Mouse (Mus musculus) heart, embryonic 15.5 days (tissue): ENCODE measurements at regions not wholly inside any gene's neighbourhood (a gene's known extent, or its start where the extent isn't known, plus 50 kb on each side); places are given as distances from the start of the nearest gene placed in this dataset.

Experiments
- ATAC-seq: fragments of 200-750 bp; cut with Nextera tagmentation; replicated peaks from 2 replicates; pipeline ENCODE4 v1.8.0; 2017; ENCODE audit warnings: low read depth, moderate TSS enrichment; ENCODE audit not compliant: insufficient number of reproducible peaks, insufficient read depth, low FRiP score
- H3K27ac ChIP-seq: fragments of 300-500 bp; sonication (generic); 2 replicates; pipeline ENCODE4 v1.5.1; 2015; ENCODE audit warnings: mild to moderate bottlenecking, inconsistent platforms
- H3K27me3 ChIP-seq: fragments of 300-500 bp; sonication (generic); 2 replicates; pipeline ENCODE4 v1.6.1; 2015; ENCODE audit warnings: inconsistent platforms
- H3K36me3 ChIP-seq: fragments of 300-500 bp; sonication (generic); 2 replicates; pipeline ENCODE4 v1.6.1; 2015; ENCODE audit warnings: mild to moderate bottlenecking, inconsistent platforms
- H3K4me1 ChIP-seq: fragments of 300-500 bp; sonication (generic); replicated peaks from 2 replicates; pipeline ENCODE4 v1.6.1; 2015; ENCODE audit warnings: inconsistent platforms
- H3K4me2 ChIP-seq: fragments of 300-500 bp; sonication (generic); 2 replicates; pipeline ENCODE4 v1.6.1; 2015; ENCODE audit warnings: inconsistent platforms, mild to moderate bottlenecking, moderate library complexity
- H3K4me3 ChIP-seq: fragments of 300-500 bp; sonication (generic); 2 replicates; pipeline ENCODE4 v1.5.1; 2015; ENCODE audit warnings: mild to moderate bottlenecking, inconsistent platforms
- H3K9ac ChIP-seq: fragments of 300-500 bp; sonication (generic); 2 replicates; pipeline ENCODE4 v1.6.1; 2015; ENCODE audit warnings: mild to moderate bottlenecking, inconsistent platforms
- H3K9me3 ChIP-seq: fragments of 300-500 bp; sonication (generic); replicated peaks from 2 replicates; pipeline ENCODE4 v1.6.1; 2016; ENCODE audit warnings: inconsistent platforms
- whole genome bisulfite sequencing: fragments of 180-500 bp; shearing (Covaris S2); methylation state at CpG from one replicate; pipeline ENCODE4 v1.1.7; 2015; ENCODE audit warnings: mixed read lengths; 5-methylcytosine and 5-hydroxymethylcytosine counted together

GRCm38 (mm10) chr8:125341606-125342005 lies 228.0 kb downstream of the Sipa1l2 start:
- no peak overlapping the region for H3K4me2 ChIP-seq
- H3K9me3 ChIP-seq: no peaks in the 10 kb centered on the region
- no peaks in the 10 kb centered on the region for H3K36me3 ChIP-seq
- WGBS: 52% methylated on average over 4 of the region's 4 CpGs
- no peak overlapping the region for H3K9ac ChIP-seq
- no peak for ATAC-seq
- peaks cover 62% of the 10 kb centered on the region for H3K4me1 ChIP-seq
- H3K4me3 ChIP-seq: no peak overlapping the region
- H3K27me3 ChIP-seq: no peaks in the 10 kb centered on the region
- peak overlapping the region; percentile 82 for H3K27ac ChIP-seq

DNA sequence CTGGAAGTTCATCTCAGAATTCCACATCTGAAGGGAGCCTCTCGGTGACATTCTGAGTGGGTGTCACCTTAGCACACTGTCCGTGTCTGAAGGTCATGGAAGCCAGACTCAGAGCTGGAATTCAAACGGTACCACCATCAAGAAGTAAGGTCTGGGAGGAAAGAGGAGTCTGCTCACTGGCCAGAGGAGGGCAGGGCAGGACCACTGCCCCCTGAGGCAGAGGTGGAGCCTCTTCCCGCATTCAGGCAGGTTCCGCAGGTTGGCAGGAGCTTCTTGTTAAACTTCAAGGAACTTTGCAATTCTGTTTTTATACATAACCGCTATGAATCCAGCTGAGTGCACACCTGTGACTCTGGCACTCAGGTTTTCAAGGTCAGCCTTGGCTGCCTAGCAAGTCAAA lies 231.4 kb downstream of the Sipa1l2 start:
- no peaks in the 10 kb centered on the region for H3K9me3 ChIP-seq
- no peak overlapping the region for H3K4me2 ChIP-seq
- no peak overlapping the region for H3K9ac ChIP-seq
- peak overlapping the region; percentile 35 for H3K27ac ChIP-seq
- no peaks in the 10 kb centered on the region for H3K27me3 ChIP-seq
- 0 out of 2 replicates have a peak, but pooled peaks have one; percentile 44 for ATAC-seq
- H3K4me3 ChIP-seq: no peak overlapping the region
- WGBS: 24% methylated on average over 6 of the region's 6 CpGs
- H3K4me1 ChIP-seq: peaks cover 40% of the 10 kb centered on the region
- no peaks in the 10 kb centered on the region for H3K36me3 ChIP-seq

DNA sequence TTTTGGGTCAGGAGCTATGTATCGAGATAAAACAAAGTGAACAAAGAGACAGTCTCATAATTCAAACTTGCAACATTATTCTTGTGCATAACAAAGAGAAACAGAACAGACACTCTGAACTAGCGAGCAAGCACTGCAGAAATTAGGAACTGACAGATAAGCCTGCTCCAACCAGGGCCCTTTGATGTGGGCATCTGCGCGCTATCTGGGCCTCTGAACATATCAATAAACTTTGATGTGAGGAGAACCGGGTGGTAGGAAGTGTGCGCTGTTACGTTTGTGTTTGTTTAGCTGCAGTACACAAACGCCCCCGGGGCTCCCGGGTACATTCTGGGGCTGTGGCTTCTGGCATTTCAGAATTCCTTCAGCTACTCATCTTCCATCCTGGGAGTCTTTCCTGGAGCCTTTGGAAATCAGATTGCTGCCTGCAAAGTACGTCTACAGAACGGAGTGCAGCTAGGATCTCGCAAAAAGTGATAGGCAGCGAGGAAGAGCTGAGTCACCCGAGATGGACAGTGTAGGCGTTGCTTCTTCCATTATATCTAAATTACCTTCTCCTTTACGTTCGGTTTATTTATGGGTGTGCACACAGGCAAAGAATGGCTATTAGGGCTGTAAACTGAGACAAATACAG lies 232.0 kb downstream of the Sipa1l2 start:
- H3K4me2 ChIP-seq: peak overlapping the region; percentile 16; the same call in 1 of the 2 replicates
- H3K36me3 ChIP-seq: no peaks in the 10 kb centered on the region
- no peaks in the 10 kb centered on the region for H3K27me3 ChIP-seq
- H3K4me1 ChIP-seq: peaks cover 36% of the 10 kb centered on the region
- 22% methylated on average over 18 of the region's 18 CpGs for WGBS
- 0 out of 2 replicates have a peak overlapping the region, but pooled peaks have one; percentile 12 for H3K9ac ChIP-seq
- no peaks in the 10 kb centered on the region for H3K9me3 ChIP-seq
- no peak overlapping the region for H3K4me3 ChIP-seq
- peak overlapping the region; percentile 35 for H3K27ac ChIP-seq
- no peak for ATAC-seq

GRCm38 (mm10) chr8:125336799-125337198 lies 232.8 kb downstream of the Sipa1l2 start:
- WGBS: 42% methylated on average over 3 of the region's 3 CpGs
- Histone ChIP-seq H3K9ac (no peak overlapping the region), H3K36me3 (no peaks in the 10 kb centered on the region), H3K27me3 (no peaks in the 10 kb centered on the region), H3K4me1 (peaks cover 29% of the 10 kb centered on the region), H3K4me3 (no peak overlapping the region), H3K27ac (no peak overlapping the region), H3K9me3 (no peaks in the 10 kb centered on the region), H3K4me2 (no peak overlapping the region)
- ATAC-seq: no peak

DNA sequence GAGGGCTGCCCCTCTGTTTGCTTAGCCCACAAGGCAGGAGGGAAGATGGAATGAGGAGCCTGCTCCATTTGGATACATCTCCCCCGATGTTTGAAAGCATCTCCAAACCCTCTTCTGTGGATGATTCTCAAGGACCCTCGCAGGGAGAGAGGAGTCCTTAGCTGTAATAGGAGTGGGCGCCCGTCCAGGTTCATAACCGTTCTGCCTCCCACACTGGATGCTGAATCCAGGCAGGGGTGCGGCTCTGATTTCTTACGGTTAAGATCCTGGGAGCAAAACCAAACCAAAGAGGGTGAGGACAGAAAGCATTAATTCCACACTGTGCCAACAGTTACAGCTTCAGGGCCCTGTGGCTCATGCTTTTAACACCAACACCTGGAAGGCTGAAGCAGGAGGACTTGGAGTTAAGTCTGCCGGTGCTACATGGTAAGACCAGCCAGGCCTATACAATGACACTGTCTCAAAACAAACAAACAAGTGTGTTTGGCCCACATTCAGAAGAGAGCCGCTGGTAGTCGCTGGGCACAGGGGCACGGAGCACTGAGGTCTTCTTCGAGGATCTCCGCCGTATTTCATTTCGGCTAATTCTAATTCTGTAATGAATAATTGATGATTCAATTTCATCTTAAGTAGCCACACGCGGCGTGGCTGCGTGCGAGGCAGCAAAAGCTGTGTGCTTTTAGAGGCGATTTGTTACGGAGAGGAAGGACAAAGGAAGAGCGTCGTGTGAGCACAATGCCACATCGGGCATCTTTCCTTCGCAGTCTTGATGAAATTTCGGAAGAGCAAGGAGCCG lies 233.8 kb downstream of the Sipa1l2 start:
- no peak overlapping the region for H3K4me3 ChIP-seq
- peaks cover 33% of the 10 kb centered on the region for H3K4me1 ChIP-seq
- H3K27me3 ChIP-seq: no peaks in the 10 kb centered on the region
- ATAC-seq: no peak
- H3K9me3 ChIP-seq: no peaks in the 10 kb centered on the region
- H3K36me3 ChIP-seq: no peaks in the 10 kb centered on the region
- 79% methylated on average over 28 of the region's 28 CpGs for WGBS
- H3K27ac ChIP-seq: no peak overlapping the region
- H3K4me2 ChIP-seq: no peak overlapping the region
- H3K9ac ChIP-seq: no peak overlapping the region

- H3K36me3 ChIP-seq: no peaks in the 10 kb centered on the region
Observed at GRCm38 (mm10) chr8:125335171-125335570, 234.4 kb downstream of the Sipa1l2 start.

GRCm38 (mm10) chr8:125330638-125331037 lies 239.0 kb downstream of the Sipa1l2 start:
- ATAC-seq: peak; percentile 42; the same call in 1 of the 2 replicates
- Histone ChIP-seq H3K4me1 (peaks cover 50% of the 10 kb centered on the region), H3K9ac (no peak overlapping the region), H3K27me3 (no peaks in the 10 kb centered on the region), H3K4me3 (no peak overlapping the region), H3K36me3 (no peaks in the 10 kb centered on the region), H3K27ac (peak overlapping the region; percentile 58), H3K4me2 (no peak overlapping the region), H3K9me3 (no peaks in the 10 kb centered on the region)
- 29% methylated on average over 6 of the region's 6 CpGs for WGBS

More at GRCm38 (mm10) chr8:125335171-125335570, 234.4 kb downstream of the Sipa1l2 start:
- no peak for ATAC-seq
- 54% methylated on average over 6 of the region's 6 CpGs for WGBS
- Histone ChIP-seq H3K27ac (no peak overlapping the region), H3K4me3 (no peak overlapping the region), H3K27me3 (no peaks in the 10 kb centered on the region), H3K4me1 (peaks cover 39% of the 10 kb centered on the region), H3K9ac (no peak overlapping the region), H3K9me3 (no peaks in the 10 kb centered on the region), H3K4me2 (no peak overlapping the region)

DNA sequence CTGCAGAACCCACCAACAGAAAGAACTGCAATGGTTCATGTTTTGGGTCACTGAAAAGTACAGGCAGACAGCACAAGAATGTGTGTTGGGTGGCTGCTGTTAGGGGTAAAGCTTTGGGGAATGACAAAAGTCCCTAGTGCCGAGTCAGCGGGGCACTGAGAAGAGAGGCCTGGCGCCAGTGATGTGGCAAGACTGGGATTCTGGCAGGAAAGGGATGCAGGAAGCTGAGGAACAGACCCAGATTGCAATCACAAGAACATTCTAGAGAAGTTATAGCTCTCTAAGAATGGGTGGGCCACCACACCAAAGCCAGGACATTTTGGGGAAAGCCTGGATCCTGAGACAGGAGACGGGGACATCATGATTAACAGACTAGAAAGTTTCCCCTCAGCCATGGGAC lies 241.0 kb downstream of the Sipa1l2 start:
- no peaks in the 10 kb centered on the region for H3K27me3 ChIP-seq
- H3K4me2 ChIP-seq: peak overlapping the region; percentile 53
- no peaks in the 10 kb centered on the region for H3K36me3 ChIP-seq
- H3K4me1 ChIP-seq: peaks cover 54% of the 10 kb centered on the region
- H3K9me3 ChIP-seq: no peaks in the 10 kb centered on the region
- H3K9ac ChIP-seq: no peak overlapping the region
- ATAC-seq: no peak
- 66% methylated on average over 4 of the region's 4 CpGs for WGBS
- peak overlapping the region; percentile 88 for H3K27ac ChIP-seq
- no peak overlapping the region for H3K4me3 ChIP-seq

DNA sequence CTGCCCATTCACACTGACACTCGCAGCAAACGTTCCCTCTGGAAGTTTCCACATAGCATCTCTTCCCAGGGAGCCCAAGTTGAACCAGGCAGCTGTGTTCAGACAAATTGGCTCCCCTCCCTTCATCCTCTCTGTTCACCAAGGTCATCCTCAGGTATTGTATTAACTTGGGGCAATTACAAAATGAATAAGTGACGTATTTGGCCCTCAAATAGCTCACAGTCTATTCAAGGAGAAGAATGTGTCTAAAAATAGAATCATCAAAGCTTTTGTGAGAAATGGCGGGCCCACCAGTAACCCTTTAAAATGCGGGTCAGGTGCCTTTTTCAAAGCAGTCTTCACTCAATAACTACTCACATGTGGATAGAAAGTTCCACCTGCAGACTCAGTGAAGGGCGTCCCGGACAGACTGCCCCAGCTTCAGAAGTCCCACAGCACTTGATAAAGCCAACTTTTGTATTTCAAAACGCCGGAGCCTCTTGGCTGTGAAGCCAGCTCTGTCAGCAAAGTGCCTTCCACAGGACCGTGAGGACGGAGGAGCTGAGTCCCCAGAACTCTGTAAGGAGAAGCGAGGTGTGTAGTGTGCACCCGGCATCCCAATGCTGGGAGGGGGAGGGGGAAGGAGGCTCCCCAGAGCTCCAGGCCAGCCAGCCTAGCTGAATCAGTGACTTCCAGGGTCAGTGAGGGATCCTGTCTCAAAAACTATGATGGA lies 241.9 kb downstream of the Sipa1l2 start:
- H3K4me3 ChIP-seq: peak overlapping the region; percentile 24
- H3K27ac ChIP-seq: peak overlapping the region; percentile 88
- no peaks in the 10 kb centered on the region for H3K9me3 ChIP-seq
- peak overlapping the region; percentile 27; the same call in 1 of the 2 replicates for H3K9ac ChIP-seq
- H3K4me2 ChIP-seq: peak overlapping the region; percentile 53
- H3K4me1 ChIP-seq: peaks cover 54% of the 10 kb centered on the region
- no peaks in the 10 kb centered on the region for H3K27me3 ChIP-seq
- H3K36me3 ChIP-seq: no peaks in the 10 kb centered on the region
- 30% methylated on average over 13 of the region's 13 CpGs for WGBS
- ATAC-seq: 0 out of 2 replicates have a peak, but pooled peaks have one; percentile 43

- WGBS: 60% methylated on average over 6 of the region's 6 CpGs
- H3K9me3 ChIP-seq: no peaks in the 10 kb centered on the region
- H3K4me2 ChIP-seq: no peak overlapping the region
- no peaks in the 10 kb centered on the region for H3K27me3 ChIP-seq
- no peak for ATAC-seq
- H3K9ac ChIP-seq: no peak overlapping the region
- H3K27ac ChIP-seq: peak overlapping the region; percentile 88
- no peaks in the 10 kb centered on the region for H3K36me3 ChIP-seq
- H3K4me3 ChIP-seq: no peak overlapping the region
- H3K4me1 ChIP-seq: peaks cover 54% of the 10 kb centered on the region
Observed at GRCm38 (mm10) chr8:125327006-125327405, 242.6 kb downstream of the Sipa1l2 start.

- Histone ChIP-seq H3K4me3 (no peak overlapping the region), H3K27me3 (no peaks in the 10 kb centered on the region), H3K36me3 (no peaks in the 10 kb centered on the region), H3K4me2 (no peak overlapping the region), H3K9me3 (no peaks in the 10 kb centered on the region), H3K27ac (no peak overlapping the region), H3K4me1 (peaks cover 47% of the 10 kb centered on the region), H3K9ac (no peak overlapping the region)
- no peak for ATAC-seq
- WGBS: 90% methylated on average over 6 of the region's 6 CpGs
Observed at GRCm38 (mm10) chr8:125325736-125326135, 243.9 kb downstream of the Sipa1l2 start.
